In genomic region chr10:91888537-91888936, GRCm38 (mm10) we compare ENCODE assay signal across 9 mouse cellular contexts.
DNase-seq lines count a peak whose midpoint lies in the region; ATAC-seq lines count a peak whose summit lies in the region.
"Had no signal": no experiment of that assay in that cellular context is flagged by ENCODE, and none has a peak within 500 bp of the region (broad histone marks: within the 10 kb centered on the region; RNA-seq: fewer than 3 reads in every experiment).

No protein-coding gene starts in this region.

- no peak overlapping the region for H3K9ac ChIP-seq in heart, embryonic 11.5 days (ENCODE audit: low read depth, low read length)

- H3K4me1 ChIP-seq in heart, embryonic 11.5 days (ENCODE audit: control insufficient read depth, insufficient read depth, low read length) = no peaks in the 10 kb centered on the region

- peak; percentile 92 for DNase-seq in heart, adult 11 months
- DNase-seq in cerebellum, postnatal 4 days (ENCODE audit: low spot score in 2 of 2) = peak; percentile 26 to 68
- DNase-seq in heart, postnatal 4 days = peak; percentile 9
- DNase-seq in right cerebral cortex, adult 18-20 months = peak; percentile 49
- DNase-seq in thymus, postnatal 10 days (ENCODE audit: low spot score in 2 of 2) = no peak
- no peak for DNase-seq in urinary bladder, adult 2 months (ENCODE audit: low spot score)
- DNase-seq in lung, postnatal 4 days = no peak

- H3K4me2 ChIP-seq in heart, embryonic 11.5 days = no peak overlapping the region

- no peak for ATAC-seq in heart, embryonic 11.5 days (replicated peaks; ENCODE audit: insufficient number of reproducible peaks, low FRiP score, low TSS enrichment)

- no peaks in the 10 kb centered on the region for H3K27me3 ChIP-seq in heart, embryonic 11.5 days (ENCODE audit: control insufficient read depth, insufficient read depth, low read length)

- no peak overlapping the region for H3K27ac ChIP-seq in heart, embryonic 11.5 days (ENCODE audit: low read depth, low read length)
- H3K27ac ChIP-seq: macrophage had no signal

- WGBS in heart, embryonic 11.5 days (ENCODE audit: insufficient replicate concordance) = 80% methylated on average over 4 of the region's 4 CpGs

- no peaks in the 10 kb centered on the region for H3K36me3 ChIP-seq in heart, embryonic 11.5 days (ENCODE audit: control insufficient read depth, insufficient read depth, low read length)

- no peak overlapping the region for H3K4me3 ChIP-seq in heart, embryonic 11.5 days (ENCODE audit: low read depth, low read length)

- H3K9me3 ChIP-seq in heart, embryonic 11.5 days (replicated peaks; ENCODE audit: control insufficient read depth, low read length) = no peaks in the 10 kb centered on the region

Comparison
In these comparisons a context has a peak if more than half of its experiments do, and no peak if none do; other contexts are left out.
1. DNase-seq: peak in heart, adult 11 months (single experiment), cerebellum, postnatal 4 days (2 of 2), heart, postnatal 4 days (single experiment) and right cerebral cortex, adult 18-20 months (single experiment); none in thymus, postnatal 10 days (0 of 2), urinary bladder, adult 2 months (single experiment) and lung, postnatal 4 days (0 of 2).